Mouse (Mus musculus) brain, embryonic 14.5 days (tissue): Measurements from ENCODE around the gene Tuba8. TPM values are rescaled to one million over a fixed set of nuclear protein-coding genes. Genes with fewer than 3 reads are reported as not detected.

Experiments used
- DNase-seq: peaks from one replicate; pipeline ENCODE4 v3.0.0-alpha.2; 2011; ENCODE audit warnings: low read depth
- CTCF ChIP-seq: fragments of 200-500 bp; IDR thresholded peaks from 2 replicates; pipeline ENCODE4 v1.5.1; 2012; ENCODE audit warnings: inconsistent platforms, mild to moderate bottlenecking, moderate library complexity, borderline replicate concordance; ENCODE audit not compliant: insufficient read depth, insufficient read length; ENCODE audit errors: extremely low read depth
- POLR2A ChIP-seq: fragments of 200-500 bp; IDR thresholded peaks from 2 replicates; pipeline ENCODE4 v1.6.1; 2012; ENCODE audit warnings: mild to moderate bottlenecking, inconsistent platforms, borderline replicate concordance; ENCODE audit not compliant: poor library complexity, insufficient read depth, insufficient read length, severe bottlenecking; ENCODE audit errors: extremely low read depth
- polyA plus RNA-seq: library from polyadenylated mRNA; depleted of rRNA; stranded (reverse); fragments of >200 nt; gene quantifications from 2 replicates; pipeline ENCODE4 v1.2.3, GENCODE M21; 2012

Tuba8 gene
- polyA plus RNA-seq, 1 experiment, result 0.26 TPM

DNA sequence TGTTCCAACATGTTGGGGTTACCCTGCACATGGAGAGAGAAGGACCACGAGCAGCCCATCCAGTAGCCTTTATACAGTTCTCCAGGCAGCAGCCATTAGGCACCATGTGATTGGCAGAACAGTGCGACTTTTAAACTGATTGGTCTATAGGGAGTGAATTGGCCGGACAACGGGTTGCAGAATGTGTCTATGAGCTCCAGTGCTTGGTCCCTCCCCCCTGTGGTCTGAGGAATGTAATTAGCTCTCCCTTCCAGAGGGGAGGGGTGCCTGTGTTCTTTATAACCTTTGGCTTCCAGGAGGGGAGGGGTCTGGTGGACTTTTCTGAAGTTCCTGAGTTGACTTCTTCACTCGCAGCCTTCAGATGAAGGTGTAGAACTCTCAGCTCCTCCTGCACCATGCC is 8.5 kb upstream of the Tuba8 start:
- DNase-seq, result no peak
- TF ChIP-seq POLR2A, result no peak
- no peak for TF ChIP-seq CTCF

GRCm38 (mm10) chr6:121206481-121206880 is 4.0 kb upstream of the Tuba8 start:
- TF ChIP-seq POLR2A (no peak), CTCF (no peak)
- no peak for DNase-seq

DNA sequence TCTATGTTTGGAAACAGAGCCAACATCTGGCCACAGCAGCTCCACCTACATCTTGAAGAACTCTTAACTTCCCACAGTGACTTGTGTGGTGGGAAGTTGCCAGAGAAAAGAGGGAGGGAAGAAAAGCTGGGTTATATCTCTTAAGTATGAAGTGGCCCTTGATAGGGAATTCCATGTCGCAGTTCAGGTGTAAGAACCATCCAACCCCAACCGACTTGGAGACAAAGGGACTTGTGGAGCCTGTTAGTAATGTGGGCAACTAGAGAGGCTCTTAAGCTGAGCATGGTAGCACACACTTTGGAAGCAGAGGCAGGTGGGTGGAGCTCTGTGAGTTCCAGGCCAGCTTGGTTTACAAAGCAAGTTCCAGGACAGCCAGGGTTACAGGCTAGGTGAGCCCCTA is 912 bp upstream of the Tuba8 start:
- DNase-seq, result no peak
- no peak for TF ChIP-seq CTCF
- TF ChIP-seq POLR2A, result no peak

DNA sequence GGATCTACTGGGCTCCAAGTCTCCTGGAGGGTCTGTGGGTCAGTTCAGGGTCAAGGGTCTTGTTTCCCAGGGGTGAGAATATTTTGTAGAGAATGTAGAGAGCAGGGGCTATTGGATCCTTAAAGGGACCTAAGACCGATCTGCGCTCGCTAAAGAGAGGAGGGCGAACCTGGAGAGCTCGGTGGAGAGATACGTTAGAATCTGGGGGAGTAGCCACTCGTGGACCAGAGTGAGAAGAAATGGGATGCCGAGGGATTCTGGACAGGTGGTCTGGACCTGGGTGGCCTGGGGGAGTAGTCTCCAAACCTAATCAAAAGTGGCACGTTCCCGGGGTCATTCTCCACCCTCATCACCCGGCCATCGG is 412 bp downstream of the Tuba8 start:
- DNase-seq, result no peak
- TF ChIP-seq CTCF (no peak), POLR2A (no peak)

DNA sequence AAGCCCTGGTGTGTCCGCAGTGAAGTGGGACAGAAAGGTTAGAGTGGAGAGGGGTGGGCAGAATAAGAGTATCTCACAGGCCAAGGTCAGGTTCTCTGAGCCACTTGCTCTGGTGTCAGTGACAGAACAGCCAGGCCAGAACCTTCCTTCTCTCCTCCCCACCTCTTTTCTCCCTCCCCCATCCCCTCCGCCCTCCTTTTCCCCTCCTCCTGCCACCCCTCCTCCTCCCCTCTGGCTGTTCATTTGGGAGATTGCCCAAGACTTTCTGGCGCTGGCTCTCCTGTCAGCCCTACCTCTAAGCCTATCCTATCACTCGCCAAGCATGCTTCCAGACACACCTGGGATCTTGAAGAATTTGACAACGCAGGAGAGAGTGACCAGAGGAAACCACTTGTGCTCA is 1.2 kb downstream of the Tuba8 start:
- DNase-seq, result peak; percentile 54

DNA sequence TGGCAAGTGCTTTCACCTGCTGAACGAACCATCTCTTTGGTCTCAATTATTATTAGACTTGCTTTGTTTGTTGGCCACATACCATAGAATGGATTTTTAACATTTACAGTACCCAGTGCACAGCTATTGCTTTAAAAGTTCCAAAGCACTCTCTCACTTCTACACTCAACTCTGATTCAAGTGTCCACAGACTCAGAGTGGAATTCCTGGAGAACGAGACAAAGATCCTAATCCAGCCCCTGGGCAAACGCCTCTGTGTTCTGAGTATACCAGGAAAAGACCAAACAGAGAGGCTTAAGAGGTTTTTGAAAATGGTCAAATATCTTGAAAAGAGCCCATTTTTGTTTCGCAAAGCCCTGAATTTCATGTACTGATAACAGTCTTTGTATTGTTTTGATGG is 2.5 kb downstream of the Tuba8 start:
- no peak for TF ChIP-seq CTCF
- TF ChIP-seq POLR2A, result no peak
- DNase-seq, result no peak

More for the DNA sequence above, 1.2 kb downstream of the Tuba8 start:
- TF ChIP-seq POLR2A, result no peak
- TF ChIP-seq CTCF, result no peak

GRCm38 (mm10) chr6:121214221-121214620 is 3.7 kb downstream of the Tuba8 start:
- TF ChIP-seq CTCF, result no peak
- no peak for TF ChIP-seq POLR2A
- no peak for DNase-seq

GRCm38 (mm10) chr6:121214667-121215330 is 4.3 kb downstream of the Tuba8 start:
- no peak for TF ChIP-seq POLR2A
- TF ChIP-seq CTCF, result no peak
- no peak for DNase-seq

DNA sequence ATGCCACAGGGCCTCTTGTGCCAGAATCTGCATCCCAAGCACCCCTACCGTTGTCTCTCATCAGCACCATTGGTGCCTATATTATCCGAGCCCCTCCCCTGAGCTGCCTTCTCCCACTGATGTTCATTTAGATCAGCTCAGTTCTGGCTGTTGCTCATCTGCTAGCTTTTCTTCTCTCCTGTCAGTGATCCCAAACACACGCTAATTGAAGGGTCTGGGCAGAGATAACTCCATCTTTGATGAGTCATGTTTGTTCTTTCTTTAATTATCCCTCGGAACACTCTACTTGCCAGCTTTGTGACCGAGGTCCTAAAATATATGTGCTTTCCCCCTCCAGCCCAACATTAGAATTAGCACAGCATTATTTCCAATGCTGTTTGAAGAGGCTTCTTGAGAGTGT is 4.8 kb downstream of the Tuba8 start:
- DNase-seq, result no peak
- TF ChIP-seq POLR2A, result no peak
- TF ChIP-seq CTCF, result no peak

DNA sequence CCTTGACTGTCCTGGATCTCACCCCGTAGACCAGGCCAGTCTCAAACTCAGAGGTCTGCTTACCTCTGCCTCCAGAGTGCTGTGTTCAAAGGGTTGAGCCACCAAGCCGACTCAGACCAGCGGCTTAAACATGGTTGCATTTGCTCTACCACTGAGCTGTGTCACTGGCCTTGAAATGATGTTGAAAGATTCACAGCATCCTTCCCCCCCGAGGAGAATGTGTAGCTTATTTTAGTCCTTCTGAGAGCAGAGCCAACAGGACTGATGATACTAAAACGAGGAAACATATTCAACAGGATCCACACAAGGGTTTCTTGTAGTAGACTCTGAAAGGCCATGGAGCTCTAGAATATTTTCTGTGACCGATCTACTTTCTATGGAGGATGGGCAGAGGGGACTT is 5.4 kb downstream of the Tuba8 start:
- TF ChIP-seq POLR2A (no peak), CTCF (no peak)
- no peak for DNase-seq

- DNase-seq, result no peak
- no peak for TF ChIP-seq POLR2A
Observed at GRCm38 (mm10) chr6:121216589-121217255, 6.2 kb downstream of the Tuba8 start.

DNA sequence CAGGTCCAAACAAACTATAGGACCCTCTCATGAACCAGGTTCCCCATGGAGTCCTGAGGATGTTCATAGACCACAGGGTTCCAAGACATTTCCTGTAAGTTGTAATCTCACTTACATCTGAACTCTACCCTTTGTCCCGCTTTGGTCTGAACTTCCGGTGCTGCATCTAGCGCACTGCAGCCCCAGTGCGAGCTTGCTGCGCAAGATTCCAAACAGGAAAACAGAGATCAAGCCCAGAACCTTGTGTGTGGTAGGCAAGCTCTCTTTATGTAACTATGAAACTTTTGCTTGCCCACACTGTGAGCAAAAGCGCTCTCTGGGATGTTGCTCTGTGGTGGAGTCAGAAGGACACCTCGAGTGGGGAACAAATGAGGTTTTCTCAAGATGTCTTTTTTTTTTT is 7.5 kb downstream of the Tuba8 start:
- TF ChIP-seq POLR2A (no peak), CTCF (no peak)
- no peak for DNase-seq

GRCm38 (mm10) chr6:121219406-121219805 is 8.9 kb downstream of the Tuba8 start:
- TF ChIP-seq CTCF, result no peak

DNA sequence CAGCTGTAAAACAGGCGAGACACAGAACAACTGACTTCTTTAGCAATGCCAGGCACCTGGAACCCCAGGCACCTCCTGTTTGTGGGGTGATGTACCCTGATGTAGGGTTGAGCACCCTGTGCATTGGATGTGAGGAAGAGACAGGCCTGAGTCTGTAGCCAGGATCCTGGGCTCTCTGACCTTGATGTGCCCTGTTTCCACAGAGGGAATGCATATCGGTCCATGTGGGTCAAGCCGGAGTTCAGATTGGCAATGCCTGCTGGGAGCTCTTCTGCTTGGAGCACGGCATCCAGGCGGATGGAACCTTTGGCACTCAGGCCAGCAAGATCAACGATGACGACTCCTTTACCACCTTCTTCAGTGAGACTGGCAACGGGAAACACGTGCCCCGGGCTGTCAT is 9.7 kb downstream of the Tuba8 start:
- DNase-seq, result no peak
- no peak for TF ChIP-seq CTCF
- no peak for TF ChIP-seq POLR2A

More at GRCm38 (mm10) chr6:121219406-121219805, 8.9 kb downstream of the Tuba8 start:
- DNase-seq, result no peak

GRCm38 (mm10) chr6:121221876-121222597 is 11.5 kb downstream of the Tuba8 start:
- no peak for DNase-seq
- TF ChIP-seq CTCF, result no peak
- TF ChIP-seq POLR2A, result no peak

DNA sequence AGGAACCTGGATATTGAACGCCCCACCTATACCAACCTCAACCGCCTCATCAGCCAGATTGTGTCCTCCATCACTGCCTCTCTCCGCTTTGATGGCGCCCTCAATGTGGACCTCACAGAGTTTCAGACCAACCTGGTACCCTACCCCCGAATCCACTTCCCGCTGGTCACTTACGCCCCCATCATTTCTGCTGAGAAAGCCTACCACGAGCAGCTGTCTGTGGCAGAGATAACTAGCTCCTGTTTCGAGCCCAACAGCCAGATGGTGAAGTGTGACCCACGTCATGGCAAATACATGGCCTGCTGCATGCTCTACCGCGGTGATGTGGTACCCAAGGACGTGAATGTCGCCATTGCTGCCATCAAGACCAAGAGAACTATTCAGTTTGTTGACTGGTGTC is 12.5 kb downstream of the Tuba8 start:
- TF ChIP-seq CTCF (no peak), POLR2A (no peak)

More for the DNA sequence above, 12.5 kb downstream of the Tuba8 start:
- DNase-seq, result no peak
